Mouse (Mus musculus) liver, embryonic 13.5 days (tissue): ENCODE measurements around the gene Nmb. TPM values are rescaled to one million over a fixed set of nuclear protein-coding genes. Genes with fewer than 3 reads are reported as not detected.
A peak's percentile ranks its signal among the peaks of the same experiment; 100 is the strongest.

ENCODE experiments used
- ATAC-seq: fragments of 200-750 bp; cut with Nextera tagmentation; 2 replicates; pipeline ENCODE4 v1.8.0; 2017; ENCODE audit warnings: low read depth, mild to moderate bottlenecking, moderate number of reproducible peaks, moderate library complexity
- DNase-seq: peaks from one replicate; pipeline ENCODE4 v3.0.0; 2022
- H3K27ac ChIP-seq: fragments of 300-500 bp; sonication (generic); 2 replicates; pipeline ENCODE4 v1.5.1; 2015; ENCODE audit warnings: moderate library complexity, mild to moderate bottlenecking, inconsistent platforms
- H3K27me3 ChIP-seq: fragments of 300-500 bp; sonication (generic); 2 replicates; pipeline ENCODE4 v1.6.1; 2015; ENCODE audit warnings: mild to moderate bottlenecking, inconsistent platforms
- H3K36me3 ChIP-seq: fragments of 300-500 bp; sonication (generic); 2 replicates; pipeline ENCODE4 v1.6.1; 2015; ENCODE audit warnings: mild to moderate bottlenecking, inconsistent platforms
- H3K4me1 ChIP-seq: fragments of 300-500 bp; sonication (generic); replicated peaks from 2 replicates; pipeline ENCODE4 v1.6.1; 2015; ENCODE audit warnings: inconsistent platforms
- H3K4me2 ChIP-seq: fragments of 300-500 bp; sonication (generic); 2 replicates; pipeline ENCODE4 v1.6.1; 2015; ENCODE audit warnings: inconsistent platforms, mild to moderate bottlenecking, moderate library complexity
- H3K4me3 ChIP-seq: fragments of 300-500 bp; sonication (generic); replicated peaks from 2 replicates; pipeline ENCODE4 v1.5.1; 2015; ENCODE audit warnings: mild to moderate bottlenecking, inconsistent platforms
- H3K9ac ChIP-seq: fragments of 300-500 bp; sonication (generic); 2 replicates; pipeline ENCODE4 v1.6.1; 2015; ENCODE audit warnings: mild to moderate bottlenecking, inconsistent platforms
- H3K9me3 ChIP-seq: fragments of 300-500 bp; sonication (generic); replicated peaks from 2 replicates; pipeline ENCODE4 v1.6.1; 2016; ENCODE audit warnings: inconsistent platforms
- WGBS: fragments of 180-500 bp; shearing (Covaris S2); methylation state at CpG from one replicate; pipeline ENCODE4 v1.1.7; 2015; ENCODE audit not compliant: insufficient replicate concordance; 5-methylcytosine and 5-hydroxymethylcytosine counted together
- polyA plus RNA-seq: library from polyadenylated mRNA; unstranded; fragments of >200 nt; fragmentation: Nextera tagmentation; extraction: Ambion mirVana; gene quantifications from 2 replicates; pipeline ENCODE4 v1.2.1, GENCODE M21; 2015

Nmb gene
- polyA plus RNA-seq, 1 experiment from 2014 or later: 1.5 TPM

- DNase-seq (no peak), ATAC-seq (no peak)
- Histone ChIP-seq H3K4me1 (peaks cover 23% of the 10 kb centered on the region), H3K9me3 (no peaks in the 10 kb centered on the region), H3K27me3 (no peaks in the 10 kb centered on the region), H3K4me3 (no peak overlapping the region), H3K9ac (no peak overlapping the region), H3K36me3 (peaks cover 87% of the 10 kb centered on the region), H3K27ac (no peak overlapping the region), H3K4me2 (no peak overlapping the region)
- 85% methylated on average over 14 of the region's 14 CpGs for WGBS
These were observed 9.9 kb downstream of the Nmb start for GRCm38 (mm10) chr7:80894815-80895519.

- no peak overlapping the region for H3K4me3 ChIP-seq
- no peak overlapping the region for H3K9ac ChIP-seq
- H3K4me1 ChIP-seq: peaks cover 23% of the 10 kb centered on the region
- no peak overlapping the region for H3K27ac ChIP-seq
- WGBS: 86% methylated on average over 7 of the region's 7 CpGs
- ATAC-seq: no peak
- no peak overlapping the region for H3K4me2 ChIP-seq
- no peak for DNase-seq
- no peaks in the 10 kb centered on the region for H3K27me3 ChIP-seq
- H3K36me3 ChIP-seq: peaks cover 85% of the 10 kb centered on the region
- H3K9me3 ChIP-seq: no peaks in the 10 kb centered on the region
These were observed 10.7 kb downstream of the Nmb start for GRCm38 (mm10) chr7:80894196-80894595.

- no peak for ATAC-seq
- Histone ChIP-seq H3K9me3 (no peaks in the 10 kb centered on the region), H3K9ac (no peak overlapping the region), H3K4me1 (peaks cover 28% of the 10 kb centered on the region), H3K27ac (no peak overlapping the region), H3K4me3 (no peak overlapping the region), H3K4me2 (no peak overlapping the region), H3K36me3 (peaks cover 85% of the 10 kb centered on the region), H3K27me3 (no peaks in the 10 kb centered on the region)
- no peak for DNase-seq
- WGBS: 78% methylated on average over 6 of the region's 6 CpGs
These were observed 11.1 kb downstream of the Nmb start for GRCm38 (mm10) chr7:80893753-80894129.

- no peaks in the 10 kb centered on the region for H3K9me3 ChIP-seq
- H3K4me2 ChIP-seq: no peak overlapping the region
- WGBS: 82% methylated on average over 15 of the region's 15 CpGs
- DNase-seq (no peak), ATAC-seq (no peak)
- no peaks in the 10 kb centered on the region for H3K27me3 ChIP-seq
- H3K9ac ChIP-seq: no peak overlapping the region
- H3K27ac ChIP-seq: no peak overlapping the region
- peaks cover 30% of the 10 kb centered on the region for H3K4me1 ChIP-seq
- H3K4me3 ChIP-seq: no peak overlapping the region
- H3K36me3 ChIP-seq: peaks cover 84% of the 10 kb centered on the region
These were observed 11.7 kb downstream of the Nmb start for GRCm38 (mm10) chr7:80893086-80893752.

GRCm38 (mm10) chr7:80889841-80890241 is 15.0 kb downstream of the Nmb start:
- H3K27me3 ChIP-seq: no peaks in the 10 kb centered on the region
- no peak overlapping the region for H3K4me2 ChIP-seq
- H3K27ac ChIP-seq: peak overlapping the region; percentile 55
- 51% methylated on average over 13 of the region's 13 CpGs for WGBS
- H3K4me3 ChIP-seq: no peak overlapping the region
- H3K9me3 ChIP-seq: no peaks in the 10 kb centered on the region
- DNase-seq (no peak), ATAC-seq (no peak)
- H3K36me3 ChIP-seq: peaks cover 56% of the 10 kb centered on the region
- no peak overlapping the region for H3K9ac ChIP-seq
- H3K4me1 ChIP-seq: peaks cover 18% of the 10 kb centered on the region

GRCm38 (mm10) chr7:80889021-80889511 is 15.8 kb downstream of the Nmb start:
- H3K27me3 ChIP-seq: no peaks in the 10 kb centered on the region
- H3K36me3 ChIP-seq: peaks cover 49% of the 10 kb centered on the region
- peaks cover 18% of the 10 kb centered on the region for H3K4me1 ChIP-seq
- no peaks in the 10 kb centered on the region for H3K9me3 ChIP-seq
- H3K4me3 ChIP-seq: no peak overlapping the region
- ATAC-seq (peak; percentile 42; the same call in 1 of the 2 replicates), DNase-seq (no peak)
- peak overlapping the region; percentile 55 for H3K27ac ChIP-seq
- no peak overlapping the region for H3K9ac ChIP-seq
- H3K4me2 ChIP-seq: no peak overlapping the region
- 61% methylated on average over 9 of the region's 9 CpGs for WGBS

GRCm38 (mm10) chr7:80888595-80888994 is 16.3 kb downstream of the Nmb start:
- no peak overlapping the region; the same call in 1 of the 2 replicates for H3K27ac ChIP-seq
- WGBS: 73% methylated on average over 7 of the region's 7 CpGs
- no peak for ATAC-seq

GRCm38 (mm10) chr7:80885666-80886065 is 19.2 kb downstream of the Nmb start:
- no peak for DNase-seq
- WGBS: 17% methylated on average over 1 of the region's 1 CpGs

More at GRCm38 (mm10) chr7:80888595-80888994, 16.3 kb downstream of the Nmb start:
- H3K36me3 ChIP-seq: peaks cover 44% of the 10 kb centered on the region
- H3K4me3 ChIP-seq: no peak overlapping the region
- no peaks in the 10 kb centered on the region for H3K9me3 ChIP-seq
- no peak for DNase-seq
- peaks cover 18% of the 10 kb centered on the region for H3K4me1 ChIP-seq
- H3K9ac ChIP-seq: no peak overlapping the region
- H3K27me3 ChIP-seq: no peaks in the 10 kb centered on the region
- H3K4me2 ChIP-seq: no peak overlapping the region

GRCm38 (mm10) chr7:80882830-80883505 is 21.9 kb downstream of the Nmb start:
- no peaks in the 10 kb centered on the region for H3K27me3 ChIP-seq
- no peak overlapping the region for H3K27ac ChIP-seq
- peak; percentile 85 for ATAC-seq
- H3K4me3 ChIP-seq: peak overlapping the region; percentile 26; the same call in 1 of the 2 replicates
- no peaks in the 10 kb centered on the region for H3K9me3 ChIP-seq
- H3K9ac ChIP-seq: no peak overlapping the region; the same call in 1 of the 2 replicates
- DNase-seq: peak; percentile 53
- WGBS: 12% methylated on average over 14 of the region's 14 CpGs
- H3K4me2 ChIP-seq: peak overlapping the region; percentile 40
- H3K36me3 ChIP-seq: no peaks in the 10 kb centered on the region
- peaks cover 10% of the 10 kb centered on the region for H3K4me1 ChIP-seq

More at GRCm38 (mm10) chr7:80885666-80886065, 19.2 kb downstream of the Nmb start:
- no peaks in the 10 kb centered on the region for H3K9me3 ChIP-seq
- no peak for ATAC-seq
- H3K4me1 ChIP-seq: peaks cover 25% of the 10 kb centered on the region
- no peak overlapping the region for H3K4me2 ChIP-seq
- no peaks in the 10 kb centered on the region for H3K27me3 ChIP-seq
- no peak overlapping the region for H3K4me3 ChIP-seq
- no peak overlapping the region for H3K9ac ChIP-seq
- peaks cover 15% of the 10 kb centered on the region for H3K36me3 ChIP-seq
- no peak overlapping the region for H3K27ac ChIP-seq

GRCm38 (mm10) chr7:80875727-80876126 is 29.1 kb downstream of the Nmb start:
- no peak overlapping the region for H3K9ac ChIP-seq
- H3K27ac ChIP-seq: no peak overlapping the region
- peaks cover 24% of the 10 kb centered on the region for H3K36me3 ChIP-seq
- H3K27me3 ChIP-seq: peaks cover 13% of the 10 kb centered on the region
- WGBS: 58% methylated on average over 37 of the region's 37 CpGs
- H3K9me3 ChIP-seq: no peaks in the 10 kb centered on the region
- H3K4me1 ChIP-seq: 0 out of 2 replicates have a peak, but pooled peaks cover 8% of the 10 kb centered on the region
- no peak overlapping the region for H3K4me2 ChIP-seq
- ATAC-seq (no peak), DNase-seq (no peak)
- no peak overlapping the region for H3K4me3 ChIP-seq

- WGBS: 73% methylated on average over 2 of the region's 2 CpGs
- no peak for ATAC-seq
- Histone ChIP-seq H3K27ac (no peak overlapping the region), H3K36me3 (peaks cover 24% of the 10 kb centered on the region), H3K4me2 (no peak overlapping the region), H3K4me1 (0 out of 2 replicates have a peak, but pooled peaks cover 8% of the 10 kb centered on the region), H3K4me3 (no peak overlapping the region), H3K9me3 (no peaks in the 10 kb centered on the region), H3K9ac (no peak overlapping the region), H3K27me3 (peaks cover 13% of the 10 kb centered on the region)
- DNase-seq: no peak
These were observed 31.2 kb downstream of the Nmb start for GRCm38 (mm10) chr7:80873631-80874030.
